Mouse (Mus musculus) heart, adult 2 months (tissue): Measurements from ENCODE around the gene Ephb2. TPM values are rescaled to one million over a fixed set of nuclear protein-coding genes. Genes with fewer than 3 reads are reported as not detected.

ENCODE experiments used
- DNase-seq, 2 experiments: peaks; one replicate each; pipeline ENCODE4 v3.0.0; 2021
- H3K27ac ChIP-seq: fragments of 200-600 bp; 2 replicates; pipeline ENCODE4 v1.8.1; 2022
- H3K27me3 ChIP-seq: fragments of 200-500 bp; 2 replicates; pipeline ENCODE4 v1.6.1; 2012; ENCODE audit warnings: mild to moderate bottlenecking, low read length, inconsistent platforms, mixed read lengths; ENCODE audit not compliant: control insufficient read depth, insufficient read depth
- H3K36me3 ChIP-seq: fragments of 200-500 bp; 2 replicates; pipeline ENCODE4 v1.6.1; 2012; ENCODE audit warnings: low read length, inconsistent platforms; ENCODE audit not compliant: control insufficient read depth, insufficient read depth
- H3K4me1 ChIP-seq: fragments of 200-500 bp; 2 replicates; pipeline ENCODE4 v1.6.1; 2011; ENCODE audit warnings: low read length; ENCODE audit not compliant: control insufficient read depth, insufficient read depth
- H3K4me3 ChIP-seq: fragments of 200-600 bp; 2 replicates; pipeline ENCODE4 v1.8.1; 2022
- H3K79me2 ChIP-seq: fragments of 200-500 bp; replicated peaks from 2 replicates; pipeline ENCODE4 v1.6.1; 2012; ENCODE audit warnings: mild to moderate bottlenecking, inconsistent platforms, low read length, moderate library complexity, mixed read lengths; ENCODE audit not compliant: control insufficient read depth, insufficient read depth
- H3K9ac ChIP-seq: fragments of 200-500 bp; 2 replicates; pipeline ENCODE4 v1.6.1; 2012; ENCODE audit warnings: low read depth, mild to moderate bottlenecking, control low read depth, inconsistent platforms, low read length, mixed read lengths
- CTCF ChIP-seq: fragments of 200-600 bp; IDR thresholded peaks from 2 replicates; pipeline ENCODE4 v1.8.1; 2022; ENCODE audit warnings: antibody characterized with exemption, mild to moderate bottlenecking, moderate library complexity
- EP300 ChIP-seq: fragments of 200-500 bp; IDR thresholded peaks from 2 replicates; pipeline ENCODE4 v1.6.1; 2011; ENCODE audit warnings: low read depth, low read length, control low read depth; ENCODE audit not compliant: insufficient read depth
- POLR2A ChIP-seq: fragments of 200-500 bp; IDR thresholded peaks from 2 replicates; pipeline ENCODE4 v1.6.1; 2011; ENCODE audit warnings: mild to moderate bottlenecking, low read depth, low read length, control low read depth; ENCODE audit not compliant: insufficient read depth
- WGBS: fragments of 180-500 bp; shearing (Covaris S2); methylation state at CpG from one replicate; pipeline ENCODE4 v1.1.7; 2018; 5-methylcytosine and 5-hydroxymethylcytosine counted together
- intact Hi-C: fragments of 180-260 bp; cut with DNase I; formaldehyde crosslinking; loops from one replicate; pipeline ENCODE4 v1.15.1; 2025
- polyA plus RNA-seq: library from polyadenylated mRNA; depleted of rRNA; stranded (reverse); fragments of >200 nt; gene quantifications from 2 replicates; pipeline ENCODE4 v1.2.3, GENCODE M21; 2012
- total RNA-seq, 2 experiments: library from RNA; stranded (reverse); gene quantifications; 2 replicates each; pipeline ENCODE4 v1.2.3; 2021

Ephb2 gene
- total and polyA plus RNA-seq, 3 experiments, result 0.73 to 0.96 (median 0.77) TPM

- DNase-seq, result no peak
- peaks cover 17% of the 10 kb centered on the region for H3K27me3 ChIP-seq
- TF ChIP-seq CTCF (no peak), POLR2A (no peak), EP300 (no peak)
- no peak overlapping the region for H3K27ac ChIP-seq
- 29% methylated on average over 12 of the region's 12 CpGs for WGBS
- H3K79me2 ChIP-seq, result no peaks in the 10 kb centered on the region
- H3K4me3 ChIP-seq, result no peak overlapping the region
- H3K9ac ChIP-seq, result no peak overlapping the region
- no peaks in the 10 kb centered on the region for H3K36me3 ChIP-seq
- no peaks in the 10 kb centered on the region for H3K4me1 ChIP-seq
- intact Hi-C loops, result no loop called here
Observed at GRCm38 (mm10) chr4:136834439-136834814, 1.4 kb downstream of the Ephb2 start.

DNA sequence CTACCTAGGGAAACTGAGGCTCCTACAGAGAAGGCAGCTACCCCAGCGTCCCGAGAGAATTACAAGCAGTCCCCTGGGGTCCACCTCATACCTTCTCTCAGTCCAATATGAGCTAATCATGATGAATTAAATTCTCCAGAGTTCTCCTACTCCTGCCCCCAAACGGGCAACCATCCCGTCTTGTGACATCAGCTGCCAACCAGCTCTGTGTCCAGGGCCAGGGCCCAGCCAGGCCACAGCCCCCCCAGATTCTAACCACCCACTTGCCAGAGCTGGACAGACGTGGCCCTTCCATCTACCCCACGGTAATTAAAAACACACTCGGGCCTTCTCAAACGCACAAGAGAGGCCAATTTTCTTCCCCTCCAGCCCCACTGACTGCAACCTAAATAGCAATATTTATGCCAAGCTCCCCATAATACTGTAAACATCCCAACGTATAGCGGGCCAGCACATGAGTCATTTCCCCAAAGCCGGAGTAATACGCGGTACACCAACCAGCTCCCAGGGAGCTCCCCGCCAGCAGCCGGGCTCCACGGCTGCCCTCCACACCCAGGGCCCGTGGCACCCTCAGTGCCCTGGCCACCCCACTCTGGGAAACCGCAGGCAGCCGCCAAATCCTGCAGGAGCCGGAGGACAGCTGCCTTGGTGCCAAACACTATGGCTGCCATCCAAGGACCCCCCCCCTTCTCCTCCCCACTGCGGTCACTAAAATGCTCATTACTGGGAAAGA, 2.0 kb downstream of the Ephb2 start:
- intact Hi-C loops, result no loop called here
- H3K27ac ChIP-seq, result no peak overlapping the region
- H3K4me3 ChIP-seq, result no peak overlapping the region
- no peaks in the 10 kb centered on the region for H3K79me2 ChIP-seq
- no peaks in the 10 kb centered on the region for H3K36me3 ChIP-seq
- H3K9ac ChIP-seq, result no peak overlapping the region
- TF ChIP-seq CTCF, result no peak
- no peak for TF ChIP-seq EP300
- TF ChIP-seq POLR2A, result no peak
- WGBS, result 72% methylated on average over 21 of the region's 21 CpGs
- peaks cover 17% of the 10 kb centered on the region for H3K27me3 ChIP-seq
- no peaks in the 10 kb centered on the region for H3K4me1 ChIP-seq
- DNase-seq, result no peak

DNA sequence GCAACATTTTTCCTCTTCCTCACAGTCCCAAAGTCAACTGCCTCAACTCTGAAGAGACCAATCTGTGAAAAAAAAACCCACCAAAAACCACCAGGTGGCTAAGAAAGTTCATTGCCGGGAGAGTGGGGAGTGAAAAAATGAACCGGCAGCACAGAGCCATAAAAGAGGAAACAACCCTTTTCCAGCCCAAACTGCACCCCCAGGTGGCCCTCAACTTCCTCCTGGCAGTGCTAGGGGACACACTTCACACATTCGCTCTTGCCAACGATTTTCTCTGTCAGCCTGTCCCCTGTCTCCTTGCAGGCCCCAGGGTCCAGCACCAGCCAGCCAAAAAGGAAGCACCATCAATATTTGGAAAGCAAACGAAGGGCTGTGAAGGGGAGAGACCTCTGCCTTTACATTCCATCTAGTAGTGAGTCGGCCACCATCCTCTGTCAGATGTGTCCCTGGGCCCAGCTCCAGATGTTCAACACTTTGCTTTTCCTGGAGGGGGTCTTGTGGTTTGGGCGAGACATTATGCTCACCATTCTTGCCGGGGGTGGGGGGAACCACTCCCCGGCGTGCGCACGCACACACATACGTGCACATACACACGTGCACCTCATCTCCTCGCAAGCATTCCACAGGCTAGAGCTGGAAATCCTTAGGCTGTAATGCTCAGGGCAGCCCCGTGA, 3.1 kb downstream of the Ephb2 start:
- Histone ChIP-seq H3K27ac (no peak overlapping the region), H3K36me3 (no peaks in the 10 kb centered on the region), H3K9ac (no peak overlapping the region), H3K79me2 (no peaks in the 10 kb centered on the region), H3K27me3 (peaks cover 17% of the 10 kb centered on the region), H3K4me3 (no peak overlapping the region), H3K4me1 (no peaks in the 10 kb centered on the region)
- TF ChIP-seq CTCF (no peak), POLR2A (no peak), EP300 (no peak)
- DNase-seq, result no peak
- intact Hi-C loops, result no loop called here
- 65% methylated on average over 16 of the region's 16 CpGs for WGBS

GRCm38 (mm10) chr4:136830272-136830823, 5.4 kb downstream of the Ephb2 start:
- intact Hi-C loops, result no loop called here
- no peaks in the 10 kb centered on the region for H3K36me3 ChIP-seq
- H3K27ac ChIP-seq, result no peak overlapping the region
- no peak overlapping the region for H3K9ac ChIP-seq
- no peak for DNase-seq
- TF ChIP-seq CTCF, result no peak
- TF ChIP-seq EP300, result no peak
- no peak for TF ChIP-seq POLR2A
- 61% methylated on average over 9 of the region's 9 CpGs for WGBS
- H3K4me1 ChIP-seq, result no peaks in the 10 kb centered on the region
- H3K4me3 ChIP-seq, result no peak overlapping the region
- H3K27me3 ChIP-seq, result peaks cover 9% of the 10 kb centered on the region
- no peaks in the 10 kb centered on the region for H3K79me2 ChIP-seq

DNA sequence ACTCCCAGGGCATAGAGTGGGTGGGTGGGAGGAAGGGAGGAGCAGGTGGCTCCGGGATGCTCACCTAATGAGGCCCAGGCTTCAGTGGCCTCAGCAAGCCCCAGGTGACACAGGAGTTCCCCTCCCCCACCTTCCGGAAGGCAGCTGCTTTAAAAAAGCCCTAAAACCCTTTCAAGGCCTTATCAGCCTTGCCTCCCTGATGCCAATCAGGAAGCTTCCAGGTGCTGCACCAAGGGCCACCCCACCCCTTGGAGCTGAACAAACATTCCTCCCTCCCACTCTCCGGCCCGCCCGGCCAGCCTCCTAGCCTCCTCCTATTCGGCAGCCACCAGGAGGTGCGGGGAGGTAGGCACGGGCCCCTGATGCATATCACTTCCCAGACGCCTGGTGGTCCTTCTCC, 6.0 kb downstream of the Ephb2 start:
- H3K36me3 ChIP-seq, result no peaks in the 10 kb centered on the region
- H3K79me2 ChIP-seq, result no peaks in the 10 kb centered on the region
- no peak overlapping the region for H3K9ac ChIP-seq
- no peaks in the 10 kb centered on the region for H3K4me1 ChIP-seq
- H3K27me3 ChIP-seq, result peaks cover 4% of the 10 kb centered on the region; the same call in 1 of the 2 replicates
- intact Hi-C loops, result no loop called here
- DNase-seq, result no peak
- no peak overlapping the region for H3K4me3 ChIP-seq
- TF ChIP-seq POLR2A (no peak), EP300 (no peak), CTCF (no peak)
- WGBS, result 42% methylated on average over 9 of the region's 9 CpGs
- no peak overlapping the region for H3K27ac ChIP-seq
